Mouse (Mus musculus): ENCODE data around the gene Slc27a5. TPM values are rescaled to one million over a fixed set of nuclear protein-coding genes. Genes with fewer than 3 reads are reported as not detected.

Slc27a5 gene
- polyA plus RNA-seq, 1 experiment: 0.05 TPM

- peaks cover 43% of the 10 kb centered on the region for H3K79me2 ChIP-seq (ENCODE audit: control insufficient read depth, insufficient read depth)
- TF ChIP-seq CEBPB (IDR thresholded peaks at IDR 0.05; ENCODE audit: low read depth): no peak
- TF ChIP-seq USF1 (IDR thresholded peaks at IDR 0.05; ENCODE audit: low read depth): no peak
- no peak for TF ChIP-seq FOSL1 (IDR thresholded peaks at IDR 0.05; ENCODE audit: insufficient read depth, low read length, poor library complexity, severe bottlenecking)
- no peak for TF ChIP-seq MYOD1 (IDR thresholded peaks at IDR 0.05; ENCODE audit: control insufficient read depth, insufficient read length, low read depth)
- TF ChIP-seq MAX (IDR thresholded peaks at IDR 0.05): no peak
- TF ChIP-seq CTCF (IDR thresholded peaks at IDR 0.05; ENCODE audit: control insufficient read depth, insufficient read depth, insufficient read length): no peak
- no peak for TF ChIP-seq MYOG (IDR thresholded peaks at IDR 0.05; ENCODE audit: control insufficient read depth, extremely low read depth, insufficient read length)
- H3K4me3 ChIP-seq (ENCODE audit: insufficient read depth, poor library complexity, severe bottlenecking): no peak overlapping the region
- H3K79me3 ChIP-seq (ENCODE audit: low read depth): peaks cover 27% of the 10 kb centered on the region
- H3K27me3 ChIP-seq (ENCODE audit: control insufficient read depth, insufficient read depth, insufficient read length): no peaks in the 10 kb centered on the region
- H3ac ChIP-seq (ENCODE audit: control insufficient read depth, insufficient read length, low read depth): no peak overlapping the region
- peaks cover 81% of the 10 kb centered on the region for H3K36me3 ChIP-seq (ENCODE audit: control insufficient read depth, insufficient read depth)
Observed at GRCm38 (mm10) chr7:13031983-13032382, 34.0 kb upstream of the Slc27a5 start.

- TF ChIP-seq CEBPB (IDR thresholded peaks at IDR 0.05; ENCODE audit: low read depth) (no peak), MYOG (IDR thresholded peaks at IDR 0.05; ENCODE audit: control insufficient read depth, extremely low read depth, insufficient read length) (no peak), MAX (IDR thresholded peaks at IDR 0.05) (no peak), FOSL1 (IDR thresholded peaks at IDR 0.05; ENCODE audit: insufficient read depth, low read length, poor library complexity, severe bottlenecking) (no peak), USF1 (IDR thresholded peaks at IDR 0.05; ENCODE audit: low read depth) (no peak), CTCF (IDR thresholded peaks at IDR 0.05; ENCODE audit: control insufficient read depth, insufficient read depth, insufficient read length) (no peak), MYOD1 (IDR thresholded peaks at IDR 0.05; ENCODE audit: control insufficient read depth, insufficient read length, low read depth) (no peak)
- Histone ChIP-seq H3K27me3 (ENCODE audit: control insufficient read depth, insufficient read depth, insufficient read length) (no peaks in the 10 kb centered on the region), H3K4me3 (ENCODE audit: insufficient read depth, poor library complexity, severe bottlenecking) (no peak overlapping the region), H3K79me2 (ENCODE audit: control insufficient read depth, insufficient read depth) (peaks cover 43% of the 10 kb centered on the region), H3K36me3 (ENCODE audit: control insufficient read depth, insufficient read depth) (peaks cover 86% of the 10 kb centered on the region), H3K79me3 (ENCODE audit: low read depth) (peaks cover 27% of the 10 kb centered on the region), H3ac (ENCODE audit: control insufficient read depth, insufficient read length, low read depth) (no peak overlapping the region)
Observed at GRCm38 (mm10) chr7:13031069-13031468, 33.1 kb upstream of the Slc27a5 start.

- TF ChIP-seq USF1 (IDR thresholded peaks at IDR 0.05; ENCODE audit: low read depth): no peak
- no peak for TF ChIP-seq MYOD1 (IDR thresholded peaks at IDR 0.05; ENCODE audit: control insufficient read depth, insufficient read length, low read depth)
- TF ChIP-seq FOSL1 (IDR thresholded peaks at IDR 0.05; ENCODE audit: insufficient read depth, low read length, poor library complexity, severe bottlenecking): no peak
- TF ChIP-seq CEBPB (IDR thresholded peaks at IDR 0.05; ENCODE audit: low read depth): no peak
- TF ChIP-seq MYOG (IDR thresholded peaks at IDR 0.05; ENCODE audit: control insufficient read depth, extremely low read depth, insufficient read length): no peak
- TF ChIP-seq MAX (IDR thresholded peaks at IDR 0.05): no peak
- no peak for TF ChIP-seq CTCF (IDR thresholded peaks at IDR 0.05; ENCODE audit: control insufficient read depth, insufficient read depth, insufficient read length)
- H3K27me3 ChIP-seq (ENCODE audit: control insufficient read depth, insufficient read depth, insufficient read length): no peaks in the 10 kb centered on the region
- peaks cover 52% of the 10 kb centered on the region for H3K79me2 ChIP-seq (ENCODE audit: control insufficient read depth, insufficient read depth)
Observed at GRCm38 (mm10) chr7:13028986-13029385, 31.0 kb upstream of the Slc27a5 start.

GRCm38 (mm10) chr7:13025511-13026112, 27.6 kb upstream of the Slc27a5 start:
- Histone ChIP-seq H3K79me3 (ENCODE audit: low read depth) (peaks cover 35% of the 10 kb centered on the region), H3K4me3 (ENCODE audit: insufficient read depth, poor library complexity, severe bottlenecking) (peak overlapping the region; percentile 80), H3ac (ENCODE audit: control insufficient read depth, insufficient read length, low read depth) (peak overlapping the region; percentile 88), H3K36me3 (ENCODE audit: control insufficient read depth, insufficient read depth) (peaks cover 56% of the 10 kb centered on the region), H3K79me2 (ENCODE audit: control insufficient read depth, insufficient read depth) (peaks cover 52% of the 10 kb centered on the region), H3K27me3 (ENCODE audit: control insufficient read depth, insufficient read depth, insufficient read length) (no peaks in the 10 kb centered on the region)
- TF ChIP-seq MYOD1 (IDR thresholded peaks at IDR 0.05; ENCODE audit: control insufficient read depth, insufficient read length, low read depth) (no peak), MAX (IDR thresholded peaks at IDR 0.05) (no peak), FOSL1 (IDR thresholded peaks at IDR 0.05; ENCODE audit: insufficient read depth, low read length, poor library complexity, severe bottlenecking) (no peak), CEBPB (IDR thresholded peaks at IDR 0.05; ENCODE audit: low read depth) (no peak), USF1 (IDR thresholded peaks at IDR 0.05; ENCODE audit: low read depth) (no peak)

More at GRCm38 (mm10) chr7:13028986-13029385, 31.0 kb upstream of the Slc27a5 start:
- peaks cover 35% of the 10 kb centered on the region for H3K79me3 ChIP-seq (ENCODE audit: low read depth)
- H3K4me3 ChIP-seq (ENCODE audit: insufficient read depth, poor library complexity, severe bottlenecking): no peak overlapping the region
- H3ac ChIP-seq (ENCODE audit: control insufficient read depth, insufficient read length, low read depth): no peak overlapping the region
- peaks cover 87% of the 10 kb centered on the region for H3K36me3 ChIP-seq (ENCODE audit: control insufficient read depth, insufficient read depth)

- peaks cover 34% of the 10 kb centered on the region for H3K79me3 ChIP-seq (ENCODE audit: low read depth)
- H3K4me3 ChIP-seq (ENCODE audit: insufficient read depth, poor library complexity, severe bottlenecking): peak overlapping the region; percentile 80
- peak overlapping the region; percentile 88 for H3ac ChIP-seq (ENCODE audit: control insufficient read depth, insufficient read length, low read depth)
- peaks cover 48% of the 10 kb centered on the region for H3K36me3 ChIP-seq (ENCODE audit: control insufficient read depth, insufficient read depth)
- peaks cover 52% of the 10 kb centered on the region for H3K79me2 ChIP-seq (ENCODE audit: control insufficient read depth, insufficient read depth)
- TF ChIP-seq CTCF (IDR thresholded peaks at IDR 0.05; ENCODE audit: control insufficient read depth, insufficient read depth, insufficient read length) (peak; percentile 0), MYOD1 (IDR thresholded peaks at IDR 0.05; ENCODE audit: control insufficient read depth, insufficient read length, low read depth) (no peak)
- H3K27me3 ChIP-seq (ENCODE audit: control insufficient read depth, insufficient read depth, insufficient read length): no peaks in the 10 kb centered on the region
Observed at GRCm38 (mm10) chr7:13024805-13025204, 26.8 kb upstream of the Slc27a5 start.

Measured in C2C12 (cell line).